Mouse (Mus musculus): ENCODE data around the gene Sergef. TPM values are rescaled to one million over a fixed set of nuclear protein-coding genes. Genes with fewer than 3 reads are reported as not detected.

Sergef gene
- polyA plus RNA-seq, 1 experiment: 8.6 TPM

- no peak overlapping the region for H3K4me3 ChIP-seq (ENCODE audit: insufficient read depth, poor library complexity, severe bottlenecking)
- no peaks in the 10 kb centered on the region for H3K79me2 ChIP-seq (ENCODE audit: control insufficient read depth, insufficient read depth)
- no peaks in the 10 kb centered on the region for H3K27me3 ChIP-seq (ENCODE audit: control insufficient read depth, insufficient read depth, insufficient read length)
- no peaks in the 10 kb centered on the region for H3K36me3 ChIP-seq (ENCODE audit: control insufficient read depth, insufficient read depth)
- no peaks in the 10 kb centered on the region for H3K79me3 ChIP-seq (ENCODE audit: low read depth)
- H3ac ChIP-seq (ENCODE audit: control insufficient read depth, insufficient read length, low read depth): no peak overlapping the region
- TF ChIP-seq MYOG (IDR thresholded peaks at IDR 0.05; ENCODE audit: control insufficient read depth, extremely low read depth, insufficient read length): no peak
- TF ChIP-seq CEBPB (IDR thresholded peaks at IDR 0.05; ENCODE audit: low read depth): no peak
- no peak for TF ChIP-seq CTCF (IDR thresholded peaks at IDR 0.05; ENCODE audit: control insufficient read depth, insufficient read depth, insufficient read length)
Measured at GRCm38 (mm10) chr7:46512792-46513191, 126.8 kb downstream of the Sergef start.

GRCm38 (mm10) chr7:46510806-46511205 is 128.8 kb downstream of the Sergef start:
- H3K36me3 ChIP-seq (ENCODE audit: control insufficient read depth, insufficient read depth): no peaks in the 10 kb centered on the region

GRCm38 (mm10) chr7:46509391-46510310 is 130.0 kb downstream of the Sergef start:
- Histone ChIP-seq H3K27me3 (ENCODE audit: control insufficient read depth, insufficient read depth, insufficient read length) (no peaks in the 10 kb centered on the region), H3K79me2 (ENCODE audit: control insufficient read depth, insufficient read depth) (no peaks in the 10 kb centered on the region), H3K36me3 (ENCODE audit: control insufficient read depth, insufficient read depth) (no peaks in the 10 kb centered on the region), H3K4me3 (ENCODE audit: insufficient read depth, poor library complexity, severe bottlenecking) (no peak overlapping the region), H3K79me3 (ENCODE audit: low read depth) (no peaks in the 10 kb centered on the region), H3ac (ENCODE audit: control insufficient read depth, insufficient read length, low read depth) (no peak overlapping the region)
- TF ChIP-seq MAX (IDR thresholded peaks at IDR 0.05) (no peak), MYOG (IDR thresholded peaks at IDR 0.05; ENCODE audit: control insufficient read depth, extremely low read depth, insufficient read length) (no peak), CTCF (IDR thresholded peaks at IDR 0.05; ENCODE audit: control insufficient read depth, insufficient read depth, insufficient read length) (no peak), MYOD1 (IDR thresholded peaks at IDR 0.05; ENCODE audit: control insufficient read depth, insufficient read length, low read depth) (no peak), CEBPB (IDR thresholded peaks at IDR 0.05; ENCODE audit: low read depth) (no peak), FOSL1 (IDR thresholded peaks at IDR 0.05; ENCODE audit: insufficient read depth, low read length, poor library complexity, severe bottlenecking) (no peak), USF1 (IDR thresholded peaks at IDR 0.05; ENCODE audit: low read depth) (no peak)

More at GRCm38 (mm10) chr7:46510806-46511205, 128.8 kb downstream of the Sergef start:
- no peak overlapping the region for H3ac ChIP-seq (ENCODE audit: control insufficient read depth, insufficient read length, low read depth)
- H3K4me3 ChIP-seq (ENCODE audit: insufficient read depth, poor library complexity, severe bottlenecking): no peak overlapping the region
- no peaks in the 10 kb centered on the region for H3K79me3 ChIP-seq (ENCODE audit: low read depth)
- no peaks in the 10 kb centered on the region for H3K79me2 ChIP-seq (ENCODE audit: control insufficient read depth, insufficient read depth)
- no peak for TF ChIP-seq MAX (IDR thresholded peaks at IDR 0.05)
- TF ChIP-seq CEBPB (IDR thresholded peaks at IDR 0.05; ENCODE audit: low read depth): no peak
- no peak for TF ChIP-seq FOSL1 (IDR thresholded peaks at IDR 0.05; ENCODE audit: insufficient read depth, low read length, poor library complexity, severe bottlenecking)
- no peak for TF ChIP-seq MYOD1 (IDR thresholded peaks at IDR 0.05; ENCODE audit: control insufficient read depth, insufficient read length, low read depth)
- TF ChIP-seq USF1 (IDR thresholded peaks at IDR 0.05; ENCODE audit: low read depth): no peak
- TF ChIP-seq CTCF (IDR thresholded peaks at IDR 0.05; ENCODE audit: control insufficient read depth, insufficient read depth, insufficient read length): no peak
- TF ChIP-seq MYOG (IDR thresholded peaks at IDR 0.05; ENCODE audit: control insufficient read depth, extremely low read depth, insufficient read length): no peak
- no peaks in the 10 kb centered on the region for H3K27me3 ChIP-seq (ENCODE audit: control insufficient read depth, insufficient read depth, insufficient read length)

- H3ac ChIP-seq (ENCODE audit: control insufficient read depth, insufficient read length, low read depth): no peak overlapping the region
Measured at GRCm38 (mm10) chr7:46508590-46509318, 130.9 kb downstream of the Sergef start.

GRCm38 (mm10) chr7:46504157-46504556 is 135.4 kb downstream of the Sergef start:
- no peaks in the 10 kb centered on the region for H3K79me3 ChIP-seq (ENCODE audit: low read depth)
- no peaks in the 10 kb centered on the region for H3K27me3 ChIP-seq (ENCODE audit: control insufficient read depth, insufficient read depth, insufficient read length)
- H3ac ChIP-seq (ENCODE audit: control insufficient read depth, insufficient read length, low read depth): no peak overlapping the region
- no peak for TF ChIP-seq MYOG (IDR thresholded peaks at IDR 0.05; ENCODE audit: control insufficient read depth, extremely low read depth, insufficient read length)
- H3K4me3 ChIP-seq (ENCODE audit: insufficient read depth, poor library complexity, severe bottlenecking): no peak overlapping the region
- H3K36me3 ChIP-seq (ENCODE audit: control insufficient read depth, insufficient read depth): no peaks in the 10 kb centered on the region
- no peaks in the 10 kb centered on the region for H3K79me2 ChIP-seq (ENCODE audit: control insufficient read depth, insufficient read depth)

More at GRCm38 (mm10) chr7:46508590-46509318, 130.9 kb downstream of the Sergef start:
- H3K4me3 ChIP-seq (ENCODE audit: insufficient read depth, poor library complexity, severe bottlenecking): no peak overlapping the region
- H3K36me3 ChIP-seq (ENCODE audit: control insufficient read depth, insufficient read depth): no peaks in the 10 kb centered on the region
- TF ChIP-seq MAX (IDR thresholded peaks at IDR 0.05) (no peak), USF1 (IDR thresholded peaks at IDR 0.05; ENCODE audit: low read depth) (no peak), FOSL1 (IDR thresholded peaks at IDR 0.05; ENCODE audit: insufficient read depth, low read length, poor library complexity, severe bottlenecking) (no peak), MYOG (IDR thresholded peaks at IDR 0.05; ENCODE audit: control insufficient read depth, extremely low read depth, insufficient read length) (no peak), CEBPB (IDR thresholded peaks at IDR 0.05; ENCODE audit: low read depth) (no peak), CTCF (IDR thresholded peaks at IDR 0.05; ENCODE audit: control insufficient read depth, insufficient read depth, insufficient read length) (no peak), MYOD1 (IDR thresholded peaks at IDR 0.05; ENCODE audit: control insufficient read depth, insufficient read length, low read depth) (no peak)
- no peaks in the 10 kb centered on the region for H3K79me3 ChIP-seq (ENCODE audit: low read depth)
- no peaks in the 10 kb centered on the region for H3K27me3 ChIP-seq (ENCODE audit: control insufficient read depth, insufficient read depth, insufficient read length)
- no peaks in the 10 kb centered on the region for H3K79me2 ChIP-seq (ENCODE audit: control insufficient read depth, insufficient read depth)

All from C2C12 (cell line).